Mouse (Mus musculus): ENCODE results near the gene Rere.

DNA sequence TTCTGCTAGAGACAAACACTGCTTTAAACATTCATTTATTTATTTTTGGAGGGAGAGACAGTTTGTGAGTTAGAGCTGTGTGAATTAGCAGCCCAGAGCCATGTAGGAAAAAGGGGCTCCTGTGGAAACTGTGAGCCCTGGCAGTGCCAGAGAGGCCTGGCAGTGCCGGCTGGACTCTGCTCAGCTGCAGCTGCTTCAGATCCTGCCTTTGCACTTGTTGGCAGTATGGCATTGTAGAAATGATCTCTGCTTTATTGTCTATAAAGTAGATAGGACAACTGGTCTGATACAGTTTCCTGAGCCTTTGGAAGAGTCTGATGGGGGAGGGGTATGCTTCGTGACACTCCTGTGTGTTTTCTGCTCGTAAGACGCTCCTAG, 121.2 kb downstream of the Rere start:
- TF ChIP-seq CTCF (IDR thresholded peaks at IDR 0.05; ENCODE audit: borderline replicate concordance, extremely low read depth, insufficient read depth, insufficient read length), result no peak
- TF ChIP-seq POLR2A (IDR thresholded peaks at IDR 0.05; ENCODE audit: borderline replicate concordance, extremely low read depth, insufficient read depth, insufficient read length, poor library complexity, severe bottlenecking), result no peak
